Mouse (Mus musculus) forebrain, embryonic 16.5 days (tissue): ENCODE measurements at regions not wholly inside any gene's neighbourhood (a gene's known extent, or its start where the extent isn't known, plus 50 kb on each side); places are given as distances from the start of the nearest gene placed in this dataset.

Experiments
- ATAC-seq: fragments of 200-750 bp; cut with Nextera tagmentation; 2 replicates; pipeline ENCODE4 v1.8.0; 2017; ENCODE audit warnings: mild to moderate bottlenecking, moderate library complexity
- H3K27ac ChIP-seq: fragments of 300-500 bp; sonication (generic); 2 replicates; pipeline ENCODE4 v1.5.1; 2014; ENCODE audit warnings: low read length, control low read depth
- H3K27me3 ChIP-seq: fragments of 300-500 bp; sonication (generic); replicated peaks from 2 replicates; pipeline ENCODE4 v1.6.1; 2014; ENCODE audit warnings: low read length; ENCODE audit not compliant: control insufficient read depth, insufficient read depth
- H3K36me3 ChIP-seq: fragments of 300-500 bp; sonication (generic); 2 replicates; pipeline ENCODE4 v1.6.1; 2014; ENCODE audit not compliant: control insufficient read depth, insufficient read depth
- H3K4me1 ChIP-seq: fragments of 300-500 bp; sonication (generic); replicated peaks from 2 replicates; pipeline ENCODE4 v1.6.1; 2014; ENCODE audit warnings: low read length; ENCODE audit not compliant: control insufficient read depth, insufficient read depth
- H3K4me2 ChIP-seq: fragments of 300-500 bp; sonication (generic); 2 replicates; pipeline ENCODE4 v1.6.1; 2014; ENCODE audit warnings: mild to moderate bottlenecking, low read length, control low read depth
- H3K4me3 ChIP-seq: fragments of 300-500 bp; sonication (generic); replicated peaks from 2 replicates; pipeline ENCODE4 v1.5.1; 2014; ENCODE audit warnings: mild to moderate bottlenecking, low read length, control low read depth
- H3K9ac ChIP-seq: fragments of 300-500 bp; sonication (generic); replicated peaks from 2 replicates; pipeline ENCODE4 v1.6.1; 2014; ENCODE audit warnings: low read depth, low read length, control low read depth
- H3K9me3 ChIP-seq: fragments of 300-500 bp; sonication (generic); 2 replicates; pipeline ENCODE4 v1.6.1; 2016; ENCODE audit warnings: low read length; ENCODE audit not compliant: control insufficient read depth
- WGBS: fragments of 180-500 bp; shearing (Covaris S2); extraction: QIAGEN DNeasy Blood & Tissue Kit; methylation state at CpG from one replicate; pipeline ENCODE4 v1.1.7; 2014; 5-methylcytosine and 5-hydroxymethylcytosine counted together

- no peak overlapping the region for H3K27ac ChIP-seq
- peaks cover 3% of the 10 kb centered on the region; the same call in 1 of the 2 replicates for H3K4me1 ChIP-seq
- H3K9ac ChIP-seq = no peak overlapping the region
- H3K9me3 ChIP-seq = no peaks in the 10 kb centered on the region
- no peaks in the 10 kb centered on the region for H3K36me3 ChIP-seq
- H3K27me3 ChIP-seq = no peaks in the 10 kb centered on the region
- peak; percentile 26; the same call in 1 of the 2 replicates for ATAC-seq
- no peak overlapping the region for H3K4me3 ChIP-seq
- 8% methylated on average over 3 of the region's 3 CpGs for WGBS
- H3K4me2 ChIP-seq = no peak overlapping the region
These were observed 704.2 kb upstream of the Api5 start for GRCm38 (mm10) chr2:95142151-95142550.

- 38% methylated on average over 1 of the region's 1 CpGs for WGBS
- ATAC-seq = peak; percentile 35; the same call in 1 of the 2 replicates
- H3K36me3 ChIP-seq = no peaks in the 10 kb centered on the region
- no peak overlapping the region for H3K4me3 ChIP-seq
- no peak overlapping the region for H3K4me2 ChIP-seq
- H3K27ac ChIP-seq = no peak overlapping the region
- H3K4me1 ChIP-seq = peaks cover 3% of the 10 kb centered on the region; the same call in 1 of the 2 replicates
- no peaks in the 10 kb centered on the region for H3K27me3 ChIP-seq
- H3K9ac ChIP-seq = no peak overlapping the region
- no peaks in the 10 kb centered on the region for H3K9me3 ChIP-seq
These were observed 702.2 kb upstream of the Api5 start for GRCm38 (mm10) chr2:95140116-95140515.

GRCm38 (mm10) chr2:95136636-95137035 is 698.7 kb upstream of the Api5 start:
- Histone ChIP-seq H3K27ac (no peak overlapping the region), H3K9ac (no peak overlapping the region), H3K27me3 (no peaks in the 10 kb centered on the region), H3K9me3 (no peaks in the 10 kb centered on the region), H3K4me3 (no peak overlapping the region), H3K4me1 (peaks cover under 1% of the 10 kb centered on the region; the same call in 1 of the 2 replicates), H3K36me3 (no peaks in the 10 kb centered on the region), H3K4me2 (no peak overlapping the region)
- WGBS = 60% methylated on average over 6 of the region's 6 CpGs
- ATAC-seq = peak; percentile 89

GRCm38 (mm10) chr2:95131181-95131580 is 693.2 kb upstream of the Api5 start:
- ATAC-seq = peak; percentile 82
- Histone ChIP-seq H3K4me3 (no peak overlapping the region), H3K27ac (no peak overlapping the region), H3K9me3 (no peaks in the 10 kb centered on the region), H3K4me2 (no peak overlapping the region), H3K9ac (no peak overlapping the region), H3K27me3 (no peaks in the 10 kb centered on the region), H3K36me3 (no peaks in the 10 kb centered on the region), H3K4me1 (no peaks in the 10 kb centered on the region; the same call in 1 of the 2 replicates)
- 45% methylated on average over 2 of the region's 2 CpGs for WGBS

GRCm38 (mm10) chr2:95128721-95129120 is 690.8 kb upstream of the Api5 start:
- H3K4me2 ChIP-seq = no peak overlapping the region
- no peaks in the 10 kb centered on the region for H3K9me3 ChIP-seq
- peak; percentile 72 for ATAC-seq
- H3K27me3 ChIP-seq = no peaks in the 10 kb centered on the region
- H3K9ac ChIP-seq = no peak overlapping the region
- H3K36me3 ChIP-seq = no peaks in the 10 kb centered on the region
- no peaks in the 10 kb centered on the region; the same call in 1 of the 2 replicates for H3K4me1 ChIP-seq
- no peak overlapping the region for H3K4me3 ChIP-seq
- 10% methylated on average over 1 of the region's 1 CpGs for WGBS
- no peak overlapping the region for H3K27ac ChIP-seq

GRCm38 (mm10) chr2:95119544-95119943 is 681.6 kb upstream of the Api5 start:
- no peak overlapping the region for H3K9ac ChIP-seq
- no peaks in the 10 kb centered on the region for H3K27me3 ChIP-seq
- H3K36me3 ChIP-seq = no peaks in the 10 kb centered on the region
- no peaks in the 10 kb centered on the region for H3K4me1 ChIP-seq
- ATAC-seq = no peak
- no peak overlapping the region for H3K4me2 ChIP-seq
- H3K27ac ChIP-seq = no peak overlapping the region
- H3K4me3 ChIP-seq = no peak overlapping the region
- H3K9me3 ChIP-seq = no peaks in the 10 kb centered on the region

GRCm38 (mm10) chr2:95097055-95097454 is 659.1 kb upstream of the Api5 start:
- no peak overlapping the region for H3K27ac ChIP-seq
- H3K9me3 ChIP-seq = no peaks in the 10 kb centered on the region
- H3K36me3 ChIP-seq = no peaks in the 10 kb centered on the region
- ATAC-seq = no peak
- WGBS = 87% methylated on average over 5 of the region's 5 CpGs
- no peak overlapping the region for H3K9ac ChIP-seq
- no peak overlapping the region for H3K4me3 ChIP-seq
- H3K4me2 ChIP-seq = no peak overlapping the region
- H3K4me1 ChIP-seq = no peaks in the 10 kb centered on the region
- no peaks in the 10 kb centered on the region for H3K27me3 ChIP-seq

GRCm38 (mm10) chr2:95054636-95055035 is 616.7 kb upstream of the Api5 start:
- Histone ChIP-seq H3K27ac (no peak overlapping the region), H3K4me1 (no peaks in the 10 kb centered on the region), H3K4me2 (no peak overlapping the region), H3K9ac (no peak overlapping the region), H3K36me3 (no peaks in the 10 kb centered on the region), H3K4me3 (no peak overlapping the region), H3K9me3 (no peaks in the 10 kb centered on the region), H3K27me3 (no peaks in the 10 kb centered on the region)
- 11% methylated on average over 1 of the region's 1 CpGs for WGBS
- ATAC-seq = no peak

- ATAC-seq = no peak
- no peaks in the 10 kb centered on the region for H3K4me1 ChIP-seq
- H3K27ac ChIP-seq = no peak overlapping the region
- H3K4me3 ChIP-seq = no peak overlapping the region
- WGBS = 88% methylated on average over 3 of the region's 3 CpGs
- no peaks in the 10 kb centered on the region for H3K9me3 ChIP-seq
- no peaks in the 10 kb centered on the region for H3K27me3 ChIP-seq
- no peak overlapping the region for H3K9ac ChIP-seq
- H3K36me3 ChIP-seq = no peaks in the 10 kb centered on the region
- H3K4me2 ChIP-seq = no peak overlapping the region
These were observed 615.9 kb upstream of the Api5 start for GRCm38 (mm10) chr2:95053866-95054265.
